Mouse (Mus musculus) liver, embryonic 14.5 days (tissue): ENCODE measurements at regions not wholly inside any gene's neighbourhood (a gene's known extent, or its start where the extent isn't known, plus 50 kb on each side); places are given as distances from the start of the nearest gene placed in this dataset.

Experiments
- ATAC-seq: fragments of 200-750 bp; cut with Nextera tagmentation; 2 replicates; pipeline ENCODE4 v1.8.0; 2017; ENCODE audit warnings: moderate number of reproducible peaks, mild to moderate bottlenecking, moderate library complexity; ENCODE audit not compliant: insufficient read depth
- DNase-seq, 3 experiments: peaks; one replicate each; pipeline ENCODE4 v3.0.0-alpha.2; 2012 to 2013; ENCODE audit warnings: low read depth in 3 of 3, low spot score in 3 of 3
- H3K27ac ChIP-seq: fragments of 300-500 bp; sonication (generic); 2 replicates; pipeline ENCODE4 v1.5.1; 2014; ENCODE audit warnings: moderate library complexity, mild to moderate bottlenecking, control low read depth, inconsistent platforms
- H3K27me3 ChIP-seq: fragments of 300-500 bp; sonication (generic); 2 replicates; pipeline ENCODE4 v1.6.1; 2014; ENCODE audit warnings: mild to moderate bottlenecking, low read length, moderate library complexity; ENCODE audit not compliant: control insufficient read depth, insufficient read depth
- H3K36me3 ChIP-seq: fragments of 300-500 bp; sonication (generic); replicated peaks from 2 replicates; pipeline ENCODE4 v1.6.1; 2014; ENCODE audit warnings: low read depth; ENCODE audit not compliant: control insufficient read depth, insufficient read depth
- H3K4me1 ChIP-seq, 2 experiments: fragments of 200-500 bp in 1 of 2; fragments of 300-500 bp in 1 of 2; sonication (generic) in 1 of 2; replicated peaks; 2 replicates each; pipeline ENCODE4 v1.6.1; 2012 to 2014; ENCODE audit warnings: antibody characterized with exemption in 1 of 2, inconsistent platforms in 1 of 2, low read length in 1 of 2; ENCODE audit not compliant: control insufficient read depth in 2 of 2, insufficient read depth in 2 of 2
- H3K4me2 ChIP-seq: fragments of 300-500 bp; sonication (generic); 2 replicates; pipeline ENCODE4 v1.6.1; 2014; ENCODE audit warnings: low read depth, mild to moderate bottlenecking, control low read depth, moderate library complexity
- H3K4me3 ChIP-seq, 2 experiments: fragments of 200-500 bp in 1 of 2; fragments of 300-500 bp in 1 of 2; sonication (generic) in 1 of 2; 2 replicates each; pipeline ENCODE4 v1.5.1; 2012 to 2014; ENCODE audit warnings: low read depth in 2 of 2, low read length in 2 of 2, mild to moderate bottlenecking in 2 of 2, control low read depth in 1 of 2, inconsistent platforms in 1 of 2, moderate library complexity in 1 of 2; ENCODE audit not compliant: insufficient read depth in 1 of 2
- H3K9ac ChIP-seq: fragments of 300-500 bp; sonication (generic); replicated peaks from 2 replicates; pipeline ENCODE4 v1.6.1; 2014; ENCODE audit warnings: mild to moderate bottlenecking, control low read depth, moderate library complexity
- H3K9me3 ChIP-seq: fragments of 300-500 bp; sonication (generic); 2 replicates; pipeline ENCODE4 v1.6.1; 2016; ENCODE audit warnings: low read length, mixed read lengths; ENCODE audit not compliant: control insufficient read depth
- CTCF ChIP-seq: IDR thresholded peaks from 2 replicates; pipeline ENCODE4 v1.5.1; 2016; ENCODE audit warnings: antibody characterized with exemption, low read depth, control low read depth
- EP300 ChIP-seq: IDR thresholded peaks from 2 replicates; pipeline ENCODE4 v1.6.1; 2016; ENCODE audit warnings: antibody characterized with exemption, low read depth
- WGBS: fragments of 180-500 bp; shearing (Covaris S2); extraction: QIAGEN DNeasy Blood & Tissue Kit; methylation state at CpG from one replicate; pipeline ENCODE4 v1.1.7; 2014; ENCODE audit not compliant: insufficient replicate concordance; 5-methylcytosine and 5-hydroxymethylcytosine counted together

- 41% methylated on average over 2 of the region's 2 CpGs for WGBS
- Histone ChIP-seq H3K27me3 (no peaks in the 10 kb centered on the region), H3K4me1 (0 out of 4 replicates have a peak, but pooled peaks cover 0 to 2% of the 10 kb centered on the region in 2 experiments), H3K9me3 (no peaks in the 10 kb centered on the region), H3K9ac (no peak overlapping the region), H3K27ac (no peak overlapping the region), H3K4me2 (no peak overlapping the region), H3K36me3 (no peaks in the 10 kb centered on the region), H3K4me3 (no peak overlapping the region)
- DNase-seq (no peak), ATAC-seq (no peak)
- TF ChIP-seq EP300, result no peak
- TF ChIP-seq CTCF, result no peak
Observed at GRCm38 (mm10) chr15:69576742-69577141, 3076.0 kb upstream of the Lrrc6 start.

DNA sequence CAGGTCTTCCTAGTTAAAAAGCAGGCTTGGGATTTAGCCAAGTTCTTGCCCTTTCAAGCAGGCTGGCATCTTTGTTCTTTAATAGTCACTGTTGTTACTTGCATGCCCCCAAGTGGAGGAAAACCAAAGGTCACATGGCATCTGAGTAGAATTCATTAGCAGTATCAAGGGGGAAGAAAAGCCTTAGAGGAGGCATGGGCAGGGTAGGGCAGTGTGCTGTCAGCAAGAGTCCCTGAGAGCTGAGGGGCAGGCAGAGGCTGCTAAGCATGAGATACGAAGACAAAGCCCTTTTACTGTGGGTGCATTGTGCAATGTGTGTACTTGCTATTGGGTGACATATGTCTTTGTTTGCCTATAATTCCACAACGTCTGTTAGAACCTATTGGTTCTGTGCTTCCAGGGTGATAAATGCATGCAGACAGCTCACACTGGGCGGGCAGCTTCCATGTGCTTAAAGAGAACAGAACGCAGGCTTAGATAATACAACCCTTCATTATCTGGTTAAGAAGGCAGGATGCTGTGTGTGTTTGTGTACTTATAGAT is 3075.0 kb upstream of the Lrrc6 start:
- Histone ChIP-seq H3K27ac (no peak overlapping the region), H3K9me3 (no peaks in the 10 kb centered on the region), H3K9ac (no peak overlapping the region), H3K4me1 (0 out of 4 replicates have a peak, but pooled peaks cover 0 to 2% of the 10 kb centered on the region in 2 experiments), H3K27me3 (no peaks in the 10 kb centered on the region), H3K4me2 (no peak overlapping the region), H3K4me3 (no peak overlapping the region), H3K36me3 (no peaks in the 10 kb centered on the region)
- ATAC-seq, result peak; percentile 86
- 18% methylated on average over 4 of the region's 4 CpGs for WGBS
- TF ChIP-seq EP300, result peak; percentile 48
- TF ChIP-seq CTCF, result no peak; the same call in 1 of the 2 replicates
- peak in 2 of 3 experiments; percentile 0 to 6 for DNase-seq

GRCm38 (mm10) chr15:69554171-69554570 is 3053.5 kb upstream of the Lrrc6 start:
- DNase-seq (no peak), ATAC-seq (no peak)
- no peaks in the 10 kb centered on the region for H3K4me1 ChIP-seq
- H3K9ac ChIP-seq, result no peak overlapping the region
- WGBS, result 67% methylated on average over 3 of the region's 3 CpGs
- no peaks in the 10 kb centered on the region for H3K36me3 ChIP-seq
- no peak overlapping the region for H3K4me2 ChIP-seq
- H3K4me3 ChIP-seq, result no peak overlapping the region
- H3K27ac ChIP-seq, result no peak overlapping the region
- TF ChIP-seq EP300, result no peak
- no peaks in the 10 kb centered on the region for H3K9me3 ChIP-seq
- no peaks in the 10 kb centered on the region for H3K27me3 ChIP-seq

- H3K36me3 ChIP-seq, result no peaks in the 10 kb centered on the region
- H3K4me1 ChIP-seq, result no peaks in the 10 kb centered on the region
- no peak overlapping the region for H3K4me2 ChIP-seq
- H3K27ac ChIP-seq, result no peak overlapping the region
- no peak overlapping the region for H3K9ac ChIP-seq
- DNase-seq, result no peak
- no peaks in the 10 kb centered on the region for H3K27me3 ChIP-seq
- WGBS, result 55% methylated on average over 5 of the region's 5 CpGs
- H3K4me3 ChIP-seq, result no peak overlapping the region
- no peak for ATAC-seq
- no peak for TF ChIP-seq EP300
- no peaks in the 10 kb centered on the region for H3K9me3 ChIP-seq
Observed at GRCm38 (mm10) chr15:69552062-69552628, 3051.4 kb upstream of the Lrrc6 start.

DNA sequence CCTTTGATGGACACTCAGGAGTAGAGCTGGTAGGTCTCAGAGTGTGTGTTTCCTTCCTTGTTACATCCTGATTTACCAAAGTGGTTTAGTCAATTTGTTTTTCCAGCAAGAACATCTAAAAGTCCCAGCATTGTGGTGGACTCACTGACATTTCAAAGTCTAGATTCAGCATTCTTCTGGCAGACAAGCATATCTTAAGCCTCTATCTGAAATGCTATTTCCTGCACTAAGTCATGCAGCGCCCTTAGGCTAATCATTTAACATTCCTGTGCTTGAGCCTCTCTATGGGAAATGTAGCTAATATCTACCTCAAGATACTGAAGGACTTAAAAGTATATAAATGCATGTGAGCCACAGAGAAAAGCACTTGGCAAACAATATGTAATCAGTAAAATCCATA is 3050.3 kb upstream of the Lrrc6 start:
- no peak overlapping the region for H3K9ac ChIP-seq
- DNase-seq (no peak), ATAC-seq (no peak)
- no peak overlapping the region for H3K4me2 ChIP-seq
- H3K27me3 ChIP-seq, result no peaks in the 10 kb centered on the region
- no peaks in the 10 kb centered on the region for H3K9me3 ChIP-seq
- no peak overlapping the region for H3K4me3 ChIP-seq
- H3K4me1 ChIP-seq, result no peaks in the 10 kb centered on the region
- 24% methylated on average over 1 of the region's 1 CpGs for WGBS
- no peaks in the 10 kb centered on the region for H3K36me3 ChIP-seq
- H3K27ac ChIP-seq, result no peak overlapping the region
- TF ChIP-seq EP300 (no peak), CTCF (no peak)
